8 mouse cellular contexts compared by ENCODE assay signal in genomic region chr16:10843486-10844318, GRCm38 (mm10). TPM values are rescaled to one million over a fixed set of nuclear protein-coding genes. Genes with fewer than 3 reads are reported as not detected.
DNase-seq lines count a peak whose midpoint lies in the region; ATAC-seq and TF ChIP-seq lines count a peak whose summit lies in the region.

No protein-coding gene starts in this region.

- H3K27ac ChIP-seq in embryonic facial prominence, embryonic 11.5 days (replicated peaks; ENCODE audit: low read depth, low read length) = no peak overlapping the region
- peak overlapping the region; percentile 81 for H3K27ac ChIP-seq in limb, embryonic 13.5 days
- H3K27ac ChIP-seq in midbrain, embryonic 13.5 days = no peak overlapping the region
- H3K27ac ChIP-seq in stomach, postnatal 0 days (replicated peaks) = no peak overlapping the region

- DNase-seq in cerebellum, postnatal 25 days = peak; percentile 36 to 57
- no peak for DNase-seq in cerebellum, adult 9-10 months
- DNase-seq in embryonic facial prominence, embryonic 11.5 days (ENCODE audit: low spot score) = peak; percentile 46
- peak; percentile 53 for DNase-seq in heart, postnatal 4 days
- peak; percentile 47 for DNase-seq in stomach, postnatal 0 days (ENCODE audit: low spot score)
- no peak for DNase-seq in layer of hippocampus, postnatal 10 days (ENCODE audit: low spot score in 2 of 2)

- H3K4me1 ChIP-seq in embryonic facial prominence, embryonic 11.5 days (ENCODE audit: control insufficient read depth, insufficient read depth, low read length) = peaks cover 5% of the 10 kb centered on the region; the same call in 1 of the 2 replicates
- peaks cover 52% of the 10 kb centered on the region for H3K4me1 ChIP-seq in limb, embryonic 13.5 days
- H3K4me1 ChIP-seq in midbrain, embryonic 13.5 days (replicated peaks) = peaks cover 15% of the 10 kb centered on the region
- peaks cover 5% of the 10 kb centered on the region; the same call in 1 of the 2 replicates for H3K4me1 ChIP-seq in stomach, postnatal 0 days (replicated peaks; ENCODE audit: control insufficient read depth, insufficient read depth)

- no peaks in the 10 kb centered on the region for H3K36me3 ChIP-seq in embryonic facial prominence, embryonic 11.5 days (replicated peaks; ENCODE audit: control insufficient read depth, insufficient read depth, low read depth, low read length)
- peaks cover 8% of the 10 kb centered on the region; the same call in 1 of the 2 replicates for H3K36me3 ChIP-seq in limb, embryonic 13.5 days
- H3K36me3 ChIP-seq in midbrain, embryonic 13.5 days = no peaks in the 10 kb centered on the region
- H3K36me3 ChIP-seq in stomach, postnatal 0 days (ENCODE audit: control insufficient read depth, insufficient read depth, low read length) = no peaks in the 10 kb centered on the region

- TF ChIP-seq EP300 in stomach, postnatal 0 days (optimal IDR thresholded peaks at IDR 0.05) = no peak

- WGBS in embryonic facial prominence, embryonic 11.5 days = 23% methylated on average over 18 of the region's 18 CpGs
- WGBS in limb, embryonic 13.5 days = 12% methylated on average over 18 of the region's 18 CpGs
- 28% methylated on average over 18 of the region's 18 CpGs for whole genome bisulfite sequencing in midbrain, embryonic 13.5 days
- WGBS in stomach, postnatal 0 days = 20% methylated on average over 18 of the region's 18 CpGs

- H3K9me3 ChIP-seq in embryonic facial prominence, embryonic 11.5 days (replicated peaks; ENCODE audit: control insufficient read depth, low read length) = no peaks in the 10 kb centered on the region
- H3K9me3 ChIP-seq in limb, embryonic 13.5 days = no peaks in the 10 kb centered on the region
- H3K9me3 ChIP-seq in midbrain, embryonic 13.5 days = no peaks in the 10 kb centered on the region
- no peaks in the 10 kb centered on the region for H3K9me3 ChIP-seq in stomach, postnatal 0 days (ENCODE audit: control insufficient read depth, low read length)

- peak overlapping the region; percentile 15; the same call in 1 of the 2 replicates for H3K4me2 ChIP-seq in embryonic facial prominence, embryonic 11.5 days (ENCODE audit: low read depth, low read length)
- H3K4me2 ChIP-seq in limb, embryonic 13.5 days (replicated peaks) = peak overlapping the region; percentile 61
- H3K4me2 ChIP-seq in midbrain, embryonic 13.5 days (replicated peaks) = peak overlapping the region; percentile 36
- H3K4me2 ChIP-seq in stomach, postnatal 0 days (replicated peaks; ENCODE audit: low read depth) = peak overlapping the region; percentile 46

- no peak overlapping the region for H3K9ac ChIP-seq in embryonic facial prominence, embryonic 11.5 days (replicated peaks; ENCODE audit: low read length)
- peak overlapping the region; percentile 58 for H3K9ac ChIP-seq in limb, embryonic 13.5 days
- no peak overlapping the region for H3K9ac ChIP-seq in midbrain, embryonic 13.5 days (replicated peaks)
- H3K9ac ChIP-seq in stomach, postnatal 0 days (ENCODE audit: low read length) = peak overlapping the region; percentile 51

- no peak for ATAC-seq in embryonic facial prominence, embryonic 11.5 days (replicated peaks; ENCODE audit: insufficient number of reproducible peaks, low FRiP score, low TSS enrichment, low read depth)
- ATAC-seq in limb, embryonic 13.5 days (ENCODE audit: low FRiP score, low read depth) = no peak; the same call in 1 of the 2 replicates
- no peak for ATAC-seq in midbrain, embryonic 13.5 days
- ATAC-seq in stomach, postnatal 0 days (ENCODE audit: low FRiP score, low TSS enrichment) = no peak

- H3K4me3 ChIP-seq in embryonic facial prominence, embryonic 11.5 days (ENCODE audit: low read depth, low read length) = no peak overlapping the region
- H3K4me3 ChIP-seq in limb, embryonic 13.5 days = peak overlapping the region; percentile 22
- H3K4me3 ChIP-seq in midbrain, embryonic 13.5 days (replicated peaks) = no peak overlapping the region
- H3K4me3 ChIP-seq in stomach, postnatal 0 days (ENCODE audit: low read depth, low read length) = peak overlapping the region; percentile 31

- no peak for TF ChIP-seq CTCF in stomach, postnatal 0 days (IDR thresholded peaks at IDR 0.05; ENCODE audit: low read depth)

- no peaks in the 10 kb centered on the region for H3K27me3 ChIP-seq in embryonic facial prominence, embryonic 11.5 days (ENCODE audit: control insufficient read depth, insufficient read depth, low read length)
- H3K27me3 ChIP-seq in limb, embryonic 13.5 days = no peaks in the 10 kb centered on the region
- no peaks in the 10 kb centered on the region for H3K27me3 ChIP-seq in midbrain, embryonic 13.5 days
- no peaks in the 10 kb centered on the region for H3K27me3 ChIP-seq in stomach, postnatal 0 days (ENCODE audit: control insufficient read depth, insufficient read depth, low read length)

RNA-seq across cellular contexts. Expression of gene Rmi2, which starts 8.8 kb away (rescaled TPM):
- polyA plus RNA-seq in embryonic facial prominence, embryonic 11.5 days (2014; fragmentation: Nextera tagmentation; extraction: Ambion mirVana) = 2.7 and 2.9 TPM in 2 replicates
- total RNA-seq in heart, postnatal 4 days (2021) = 1 to 10 TPM; 5.1 to 5.5 TPM
- 4.2 and 4.8 TPM in 2 replicates for polyA plus RNA-seq in limb, embryonic 13.5 days (2015; fragmentation: Nextera tagmentation; extraction: Ambion mirVana)
- 0.68 and 1.0 TPM in 2 replicates for polyA plus RNA-seq in midbrain, embryonic 13.5 days (2015; fragmentation: Nextera tagmentation; extraction: Ambion mirVana)
- 0.76 and 1.1 TPM in 2 replicates for polyA plus RNA-seq in stomach, postnatal 0 days (2015; fragmentation: Nextera tagmentation; extraction: Ambion mirVana)
- total RNA-seq in layer of hippocampus, postnatal 10 days (2021) = under 1 TPM; 0.29 to 0.48 TPM

RNA-seq across cellular contexts. Expression of gene Gm11172, which starts 31.0 kb away (rescaled TPM):
- not detected in 2 replicates for polyA plus RNA-seq in embryonic facial prominence, embryonic 11.5 days (2014; fragmentation: Nextera tagmentation; extraction: Ambion mirVana)
- total RNA-seq in heart, postnatal 4 days (2021) = not detected
- not detected in 2 replicates for polyA plus RNA-seq in limb, embryonic 13.5 days (2015; fragmentation: Nextera tagmentation; extraction: Ambion mirVana)
- polyA plus RNA-seq in midbrain, embryonic 13.5 days (2015; fragmentation: Nextera tagmentation; extraction: Ambion mirVana) = not detected in 2 replicates
- not detected in 2 replicates for polyA plus RNA-seq in stomach, postnatal 0 days (2015; fragmentation: Nextera tagmentation; extraction: Ambion mirVana)
- total RNA-seq in layer of hippocampus, postnatal 10 days (2021) = not detected

RNA-seq across cellular contexts. Expression of gene Prm1, which starts 38.1 kb away (rescaled TPM):
- not detected in 2 replicates for polyA plus RNA-seq in embryonic facial prominence, embryonic 11.5 days (2014; fragmentation: Nextera tagmentation; extraction: Ambion mirVana)
- not detected for total RNA-seq in heart, postnatal 4 days (2021)
- 0.49 and 0.83 TPM in 2 replicates for polyA plus RNA-seq in limb, embryonic 13.5 days (2015; fragmentation: Nextera tagmentation; extraction: Ambion mirVana)
- not detected in 2 replicates for polyA plus RNA-seq in midbrain, embryonic 13.5 days (2015; fragmentation: Nextera tagmentation; extraction: Ambion mirVana)
- polyA plus RNA-seq in stomach, postnatal 0 days (2015; fragmentation: Nextera tagmentation; extraction: Ambion mirVana) = 0.23 TPM in 1 of 2 replicates, not detected in the other
- not detected for total RNA-seq in layer of hippocampus, postnatal 10 days (2021)

RNA-seq across cellular contexts. Expression of gene Prm2, which starts 47.8 kb away (rescaled TPM):
- polyA plus RNA-seq in embryonic facial prominence, embryonic 11.5 days (2014; fragmentation: Nextera tagmentation; extraction: Ambion mirVana) = not detected in 2 replicates
- total RNA-seq in heart, postnatal 4 days (2021) = not detected
- not detected in 2 replicates for polyA plus RNA-seq in limb, embryonic 13.5 days (2015; fragmentation: Nextera tagmentation; extraction: Ambion mirVana)
- polyA plus RNA-seq in midbrain, embryonic 13.5 days (2015; fragmentation: Nextera tagmentation; extraction: Ambion mirVana) = not detected in 2 replicates
- not detected in 2 replicates for polyA plus RNA-seq in stomach, postnatal 0 days (2015; fragmentation: Nextera tagmentation; extraction: Ambion mirVana)
- total RNA-seq in layer of hippocampus, postnatal 10 days (2021) = not detected

RNA-seq across cellular contexts. Expression of gene Prm3, which starts 53.0 kb away (rescaled TPM):
- polyA plus RNA-seq in embryonic facial prominence, embryonic 11.5 days (2014; fragmentation: Nextera tagmentation; extraction: Ambion mirVana) = not detected in 2 replicates
- total RNA-seq in heart, postnatal 4 days (2021) = not detected
- polyA plus RNA-seq in limb, embryonic 13.5 days (2015; fragmentation: Nextera tagmentation; extraction: Ambion mirVana) = not detected in 2 replicates
- polyA plus RNA-seq in midbrain, embryonic 13.5 days (2015; fragmentation: Nextera tagmentation; extraction: Ambion mirVana) = not detected in 2 replicates
- not detected in 2 replicates for polyA plus RNA-seq in stomach, postnatal 0 days (2015; fragmentation: Nextera tagmentation; extraction: Ambion mirVana)
- total RNA-seq in layer of hippocampus, postnatal 10 days (2021) = not detected

Comparison
In these comparisons a context has a peak if more than half of its experiments do, and no peak if none do; other contexts are left out.
1. DNase-seq: peak in cerebellum, postnatal 25 days (2 of 2), embryonic facial prominence, embryonic 11.5 days (single experiment), heart, postnatal 4 days (single experiment) and stomach, postnatal 0 days (single experiment); none in cerebellum, adult 9-10 months (single experiment) and layer of hippocampus, postnatal 10 days (0 of 2).
2. H3K4me3 ChIP-seq: peak in limb, embryonic 13.5 days (single experiment) and stomach, postnatal 0 days (single experiment); none in embryonic facial prominence, embryonic 11.5 days (single experiment) and midbrain, embryonic 13.5 days (single experiment).
3. H3K9ac ChIP-seq: peak in limb, embryonic 13.5 days (single experiment) and stomach, postnatal 0 days (single experiment); none in embryonic facial prominence, embryonic 11.5 days (single experiment) and midbrain, embryonic 13.5 days (single experiment).
4. Peak in every context shown above with its lines, with median percentiles within 50 percentile points of each other: H3K4me2 ChIP-seq.